Mouse (Mus musculus) liver, adult 2 months (tissue): ENCODE data around the gene Tmem164. TPM values are rescaled to one million over a fixed set of nuclear protein-coding genes. Genes with fewer than 3 reads are reported as not detected.
A peak's percentile ranks its signal among the peaks of the same experiment; 100 is the strongest.

ENCODE experiments used
- DNase-seq: peaks from one replicate; pipeline ENCODE4 v3.0.0-alpha.2; 2011; ENCODE audit warnings: low read depth, low spot score; ENCODE audit errors: extremely low read depth
- H3K27ac ChIP-seq: fragments of 200-500 bp; replicated peaks from 2 replicates; pipeline ENCODE4 v1.5.1; 2012; ENCODE audit warnings: low read depth, mild to moderate bottlenecking, control low read depth, inconsistent platforms, low read length; ENCODE audit not compliant: insufficient read depth
- H3K27me3 ChIP-seq: fragments of 200-500 bp; 2 replicates; pipeline ENCODE4 v1.6.1; 2012; ENCODE audit warnings: mild to moderate bottlenecking, moderate library complexity, low read length, inconsistent platforms; ENCODE audit not compliant: control insufficient read depth, insufficient read depth
- H3K36me3 ChIP-seq: fragments of 200-500 bp; 2 replicates; pipeline ENCODE4 v1.6.1; 2012; ENCODE audit warnings: low read length, inconsistent platforms; ENCODE audit not compliant: control insufficient read depth, insufficient read depth
- H3K4me1 ChIP-seq: fragments of 200-500 bp; 2 replicates; pipeline ENCODE4 v1.6.1; 2011; ENCODE audit warnings: low read length; ENCODE audit not compliant: control insufficient read depth, insufficient read depth
- H3K4me3 ChIP-seq: fragments of 200-500 bp; 2 replicates; pipeline ENCODE4 v1.5.1; 2011; ENCODE audit warnings: low read depth, mild to moderate bottlenecking, control low read depth, low read length, moderate library complexity; ENCODE audit not compliant: insufficient read depth
- H3K79me2 ChIP-seq: fragments of 200-500 bp; 2 replicates; pipeline ENCODE4 v1.6.1; 2012; ENCODE audit warnings: inconsistent platforms, mild to moderate bottlenecking, low read length, moderate library complexity; ENCODE audit not compliant: control insufficient read depth, insufficient read depth
- H3K9ac ChIP-seq: fragments of 200-500 bp; 2 replicates; pipeline ENCODE4 v1.6.1; 2012; ENCODE audit warnings: low read depth, mild to moderate bottlenecking, control low read depth, inconsistent platforms, low read length
- CTCF ChIP-seq: fragments of 200-500 bp; IDR thresholded peaks from 2 replicates; pipeline ENCODE4 v1.5.1; 2011; ENCODE audit warnings: low read depth, low read length, control low read depth
- POLR2A ChIP-seq: fragments of 200-500 bp; IDR thresholded peaks from 2 replicates; pipeline ENCODE4 v1.6.1; 2011; ENCODE audit warnings: low read length, control low read depth; ENCODE audit not compliant: insufficient read depth; ENCODE audit errors: extremely low read depth
- WGBS: fragments of 180-500 bp; shearing (Covaris S2); methylation state at CpG from one replicate; pipeline ENCODE4 v1.1.7; 2018; 5-methylcytosine and 5-hydroxymethylcytosine counted together
- polyA plus RNA-seq: library from polyadenylated mRNA; depleted of rRNA; stranded (reverse); fragments of >200 nt; gene quantifications from 2 replicates; pipeline ENCODE4 v1.2.3, GENCODE M21; 2012
- total RNA-seq: library from RNA; depleted of rRNA; stranded (reverse); fragments of >200 nt; gene quantifications from 2 replicates; pipeline ENCODE4 v1.2.3, GENCODE M21; 2014

Tmem164 gene
- total and polyA plus RNA-seq, 2 experiments, result 5.3 to 8.4 TPM

- DNase-seq, result no peak
- H3K4me1 ChIP-seq, result no peaks in the 10 kb centered on the region
- WGBS, result 21% methylated on average over 1 of the region's 1 CpGs
- no peaks in the 10 kb centered on the region for H3K79me2 ChIP-seq
- no peak for TF ChIP-seq POLR2A
- TF ChIP-seq CTCF, result peak; percentile 24; the same call in 1 of the 2 replicates
- no peak overlapping the region for H3K27ac ChIP-seq
- H3K36me3 ChIP-seq, result no peaks in the 10 kb centered on the region
- H3K9ac ChIP-seq, result no peak overlapping the region
- no peaks in the 10 kb centered on the region for H3K27me3 ChIP-seq
- H3K4me3 ChIP-seq, result no peak overlapping the region
These were observed 146.4 kb downstream of the Tmem164 start for GRCm38 (mm10) chrX:142827644-142828043.

DNA sequence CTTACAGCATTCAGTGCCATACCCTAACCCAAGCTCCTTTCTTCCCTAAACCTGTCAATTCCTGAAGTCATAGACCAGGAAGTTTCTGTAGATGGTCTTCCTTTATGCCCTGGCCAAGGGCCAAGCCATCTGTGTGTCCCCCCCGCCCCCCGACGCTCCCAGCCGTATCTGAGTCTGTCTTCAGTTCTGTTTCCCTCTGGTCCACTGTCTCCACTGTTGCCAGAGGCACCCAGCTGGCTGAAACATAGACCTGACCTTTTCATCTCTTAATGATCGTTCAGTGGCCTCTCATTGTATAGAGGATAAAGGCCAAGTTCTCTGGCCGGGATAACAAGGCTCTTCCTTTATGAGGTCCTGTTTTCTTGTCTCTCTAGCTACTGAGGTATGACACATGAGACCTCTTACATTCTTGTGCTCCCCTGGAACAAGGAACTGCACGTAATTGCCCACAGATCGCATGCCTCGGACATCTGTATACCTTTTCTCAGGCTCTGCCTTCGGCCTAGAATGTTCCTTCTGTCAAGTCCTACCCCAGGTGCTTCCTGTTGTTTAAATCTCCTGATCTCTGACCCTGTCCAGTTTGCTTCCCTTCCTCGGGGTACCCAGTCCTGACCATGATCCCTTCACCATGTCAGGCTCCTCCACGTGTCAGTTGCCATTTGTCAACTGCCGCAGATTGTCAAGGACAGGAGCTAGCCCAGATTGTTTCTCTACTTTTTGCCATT, 147.1 kb downstream of the Tmem164 start:
- no peak overlapping the region for H3K9ac ChIP-seq
- 76% methylated on average over 13 of the region's 13 CpGs for WGBS
- no peaks in the 10 kb centered on the region for H3K27me3 ChIP-seq
- no peaks in the 10 kb centered on the region for H3K36me3 ChIP-seq
- no peak for TF ChIP-seq POLR2A
- no peak for TF ChIP-seq CTCF
- no peak overlapping the region for H3K27ac ChIP-seq
- no peaks in the 10 kb centered on the region for H3K4me1 ChIP-seq
- no peak for DNase-seq
- H3K79me2 ChIP-seq, result no peaks in the 10 kb centered on the region
- no peak overlapping the region for H3K4me3 ChIP-seq

GRCm38 (mm10) chrX:142829267-142829666, 148.1 kb downstream of the Tmem164 start:
- 85% methylated on average over 2 of the region's 2 CpGs for WGBS
- no peak for DNase-seq
- Histone ChIP-seq H3K27me3 (no peaks in the 10 kb centered on the region), H3K4me3 (no peak overlapping the region), H3K9ac (no peak overlapping the region), H3K79me2 (no peaks in the 10 kb centered on the region), H3K27ac (no peak overlapping the region), H3K4me1 (no peaks in the 10 kb centered on the region), H3K36me3 (no peaks in the 10 kb centered on the region)
- no peak for TF ChIP-seq CTCF
- TF ChIP-seq POLR2A, result no peak

DNA sequence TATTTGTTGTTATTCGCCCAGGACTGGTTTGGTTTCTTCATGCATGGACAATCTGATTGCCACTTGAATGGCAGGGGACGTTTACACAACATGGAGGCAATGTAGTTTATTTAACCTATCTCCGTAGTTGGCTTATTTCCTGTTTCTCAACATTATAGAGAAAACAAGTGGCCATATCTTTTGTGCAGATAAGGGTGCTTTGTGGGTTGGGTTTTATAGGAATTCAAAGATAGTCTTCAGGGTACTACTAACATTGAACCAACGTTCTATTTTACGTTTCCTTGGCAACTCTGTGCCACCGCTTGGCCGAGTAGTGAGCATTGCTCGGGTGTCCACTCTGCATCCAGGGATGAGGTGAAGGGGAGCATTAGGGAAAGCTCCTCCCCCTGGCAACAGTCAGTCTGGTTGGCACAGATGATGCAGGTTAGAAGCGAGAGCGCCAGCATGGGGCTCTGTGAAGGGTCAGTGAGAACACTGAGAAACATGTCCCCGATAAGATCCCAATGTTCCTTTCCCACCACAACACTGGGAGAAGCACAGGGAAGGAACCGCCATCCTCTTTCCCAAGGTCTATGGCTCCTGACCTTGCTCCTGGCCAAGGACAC, 148.8 kb downstream of the Tmem164 start:
- Histone ChIP-seq H3K36me3 (no peaks in the 10 kb centered on the region), H3K4me1 (no peaks in the 10 kb centered on the region), H3K27me3 (no peaks in the 10 kb centered on the region), H3K4me3 (no peak overlapping the region), H3K9ac (no peak overlapping the region), H3K27ac (no peak overlapping the region), H3K79me2 (no peaks in the 10 kb centered on the region)
- WGBS, result 80% methylated on average over 12 of the region's 12 CpGs
- no peak for TF ChIP-seq CTCF
- no peak for TF ChIP-seq POLR2A
- no peak for DNase-seq

- no peak overlapping the region for H3K9ac ChIP-seq
- no peak for TF ChIP-seq CTCF
- TF ChIP-seq POLR2A, result no peak
- no peaks in the 10 kb centered on the region for H3K27me3 ChIP-seq
- 89% methylated on average over 6 of the region's 6 CpGs for WGBS
- no peaks in the 10 kb centered on the region for H3K4me1 ChIP-seq
- H3K4me3 ChIP-seq, result no peak overlapping the region
- no peaks in the 10 kb centered on the region for H3K36me3 ChIP-seq
- H3K27ac ChIP-seq, result no peak overlapping the region
- H3K79me2 ChIP-seq, result no peaks in the 10 kb centered on the region
- DNase-seq, result no peak
These were observed 149.4 kb downstream of the Tmem164 start for GRCm38 (mm10) chrX:142830572-142830971.

- Histone ChIP-seq H3K4me3 (no peak overlapping the region), H3K36me3 (no peaks in the 10 kb centered on the region), H3K27me3 (no peaks in the 10 kb centered on the region), H3K4me1 (no peaks in the 10 kb centered on the region), H3K9ac (no peak overlapping the region), H3K27ac (no peak overlapping the region), H3K79me2 (no peaks in the 10 kb centered on the region)
- DNase-seq, result no peak
- WGBS, result 81% methylated on average over 3 of the region's 3 CpGs
- TF ChIP-seq CTCF, result no peak
- TF ChIP-seq POLR2A, result no peak
These were observed 151.0 kb downstream of the Tmem164 start for GRCm38 (mm10) chrX:142832221-142832620.
